Mouse (Mus musculus) cerebellum, adult 2 months (tissue): Measurements from ENCODE around the gene Tdpoz4. TPM values are rescaled to one million over a fixed set of nuclear protein-coding genes. Genes with fewer than 3 reads are reported as not detected.
"Not testable (repeated sequence)": the region's sequence is repeated elsewhere in the genome, so short reads cannot be mapped to it uniquely, and the experiment has no call there.

ENCODE experiments used
- DNase-seq, 2 experiments: peaks; one replicate each; pipeline ENCODE4 v3.0.0; 2021
- H3K27ac ChIP-seq: fragments of 200-500 bp; 2 replicates; pipeline ENCODE4 v1.5.1; 2012; ENCODE audit warnings: low read length, control low read depth, inconsistent platforms; ENCODE audit not compliant: insufficient read depth
- H3K27me3 ChIP-seq: fragments of 200-500 bp; 2 replicates; pipeline ENCODE4 v1.6.1; 2012; ENCODE audit warnings: inconsistent platforms, mild to moderate bottlenecking, low read length, moderate library complexity; ENCODE audit not compliant: control insufficient read depth, insufficient read depth
- H3K4me1 ChIP-seq: fragments of 200-500 bp; 2 replicates; pipeline ENCODE4 v1.6.1; 2011; ENCODE audit warnings: low read length; ENCODE audit not compliant: control insufficient read depth, insufficient read depth
- H3K4me3 ChIP-seq: fragments of 200-500 bp; replicated peaks from 2 replicates; pipeline ENCODE3; 2011; ENCODE audit warnings: mild to moderate bottlenecking, low read depth, low read length, control low read depth; ENCODE audit not compliant: insufficient read depth
- WGBS: fragments of 180-500 bp; shearing (Covaris S2); methylation state at CpG from one replicate; pipeline ENCODE4 v1.1.7; 2018; 5-methylcytosine and 5-hydroxymethylcytosine counted together
- polyA plus RNA-seq: library from polyadenylated mRNA; depleted of rRNA; stranded (reverse); fragments of >200 nt; gene quantifications from 2 replicates; pipeline ENCODE4 v1.2.3, GENCODE M21; 2012; rRNA removed

The Tdpoz4 gene
- polyA plus RNA-seq: not detected in 2 replicates

DNA sequence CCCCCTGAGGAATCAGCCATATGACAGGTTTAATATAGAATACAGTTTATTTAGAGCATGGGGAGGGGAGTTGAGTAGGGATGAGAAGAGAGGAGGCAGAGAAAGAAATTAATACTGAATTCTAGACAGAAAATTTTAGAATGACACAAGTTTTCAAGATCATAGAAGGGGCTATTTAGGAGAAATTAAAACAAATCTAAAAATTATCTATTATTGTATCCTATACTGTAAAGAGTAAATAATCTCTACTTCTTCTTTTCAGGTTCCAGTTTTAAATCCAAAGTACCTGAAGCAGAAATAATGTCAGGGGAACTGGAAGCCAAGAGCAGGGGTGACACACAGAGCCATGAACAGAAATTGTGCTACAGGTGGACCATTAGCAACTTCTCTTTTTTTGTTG, at the start of gene Tdpoz4:
Gene Tdpoz4, plus strand, starts transcription at position 301 of the 400 bp plus-strand sequence.
- DNase-seq, H3K27ac ChIP-seq, H3K4me3 ChIP-seq, H3K4me1 ChIP-seq, H3K27me3 ChIP-seq: not testable (repeated sequence)

DNA sequence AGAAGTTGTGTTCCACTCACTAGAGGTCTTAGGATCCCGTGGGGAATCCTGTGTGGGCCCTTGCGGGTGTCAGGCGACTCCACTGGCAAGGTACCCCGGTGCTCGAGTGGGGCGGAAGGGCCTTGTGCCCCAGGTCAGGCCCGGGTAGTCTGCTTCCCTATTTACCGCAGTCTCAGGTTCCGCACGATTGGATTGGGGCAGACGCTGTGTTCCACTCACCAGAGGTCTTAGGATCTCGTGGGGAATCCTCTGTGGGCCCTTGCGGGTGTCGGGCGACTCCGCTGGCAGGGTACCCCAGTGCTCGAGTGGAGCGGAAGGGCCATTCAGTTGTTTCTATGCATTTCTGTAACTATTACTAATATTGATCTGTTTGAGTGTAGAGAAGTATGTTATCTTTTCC, 42.2 kb upstream of the Tdpoz4 start:
- H3K4me1 ChIP-seq, H3K27me3 ChIP-seq, H3K4me3 ChIP-seq, H3K27ac ChIP-seq, DNase-seq: not testable (repeated sequence)
- WGBS: 89% methylated on average over 18 of the region's 18 CpGs

DNA sequence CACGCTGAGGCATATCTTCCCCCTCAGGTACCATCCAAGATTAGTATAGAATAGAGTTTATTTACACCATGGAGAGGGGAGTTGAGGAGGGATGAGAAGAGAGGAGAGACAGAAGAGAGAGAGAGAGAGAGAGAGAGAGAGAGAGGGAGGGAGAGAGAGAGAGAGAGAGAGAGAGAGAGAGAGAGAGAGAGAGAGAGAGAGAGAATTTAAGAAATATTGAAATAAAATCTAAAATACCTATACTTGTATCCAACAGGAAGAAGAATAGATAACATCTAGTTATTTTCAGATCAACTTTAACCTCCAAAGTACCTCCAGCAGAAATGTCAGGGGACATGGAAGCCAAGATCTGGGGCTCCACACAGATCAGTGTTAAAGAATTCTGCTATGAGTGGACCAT, 23.5 kb upstream of the Tdpoz4 start, which contains the start of gene Gm5773:
Gene Gm5773, plus strand, starts transcription at position 301 of the 400 bp plus-strand sequence.
- H3K4me3 ChIP-seq, DNase-seq, H3K27me3 ChIP-seq, H3K27ac ChIP-seq, H3K4me1 ChIP-seq: not testable (repeated sequence)
- WGBS: 72% methylated on average over 1 of the region's 1 CpGs

DNA sequence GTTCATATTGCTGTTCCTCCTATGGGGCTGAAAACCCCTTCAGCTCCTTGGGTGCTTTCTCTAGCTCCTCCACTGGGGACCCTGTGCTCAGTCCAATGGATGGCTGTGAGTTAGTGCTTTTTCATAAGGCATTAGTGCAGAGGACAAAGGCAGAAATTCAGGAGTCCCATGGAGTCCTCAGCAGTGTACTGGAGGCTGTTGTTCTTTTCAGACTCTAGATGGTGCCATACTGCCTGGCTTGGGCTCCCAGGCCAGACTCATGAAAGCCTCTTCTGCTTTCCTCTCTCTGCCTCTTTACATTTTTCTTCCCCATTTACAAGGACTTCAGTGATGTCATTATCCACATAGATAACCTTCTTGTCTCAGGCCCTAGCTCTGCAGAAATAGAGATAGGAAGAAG, 17.1 kb downstream of the Tdpoz4 start:
- DNase-seq, H3K27me3 ChIP-seq, H3K27ac ChIP-seq, H3K4me1 ChIP-seq, H3K4me3 ChIP-seq: not testable (repeated sequence)

DNA sequence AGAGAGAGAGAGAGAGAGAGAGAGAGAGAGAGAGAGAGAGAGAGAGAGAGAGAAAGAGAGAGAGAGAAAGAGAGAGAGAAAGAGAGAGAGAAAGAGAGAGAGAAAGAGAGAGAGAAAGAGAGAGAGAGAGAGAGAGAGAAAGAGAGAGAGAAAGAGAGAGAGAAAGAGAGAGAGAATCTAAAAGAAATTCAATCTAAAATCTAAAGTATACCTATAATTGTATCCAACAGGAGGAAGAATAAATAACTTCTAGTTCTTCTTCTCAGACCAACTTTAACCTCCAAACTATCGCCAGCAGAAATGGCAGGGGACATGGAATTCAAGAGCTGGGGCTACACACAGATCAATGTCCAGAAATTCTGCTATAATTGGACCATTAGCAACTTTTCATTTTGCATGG, 29.5 kb downstream of the Tdpoz4 start, which contains the start of gene Tdpoz3:
Gene Tdpoz3, plus strand, starts transcription at position 301 of the 400 bp plus-strand sequence.
- H3K27ac ChIP-seq, DNase-seq, H3K4me3 ChIP-seq, H3K4me1 ChIP-seq, H3K27me3 ChIP-seq: not testable (repeated sequence)
- WGBS: 82% methylated on average over 1 of the region's 1 CpGs

Other genes starting within 250 kb of the Tdpoz4 start
- 60.1 and 60.6 TPM in 2 replicates for gene S100a10, start 241.3 kb upstream of the Tdpoz4 start, polyA plus RNA-seq
- gene Tdpoz2, start 143.7 kb upstream of the Tdpoz4 start, polyA plus RNA-seq: not detected in 2 replicates
- gene Tdpoz1, start 120.1 kb upstream of the Tdpoz4 start, polyA plus RNA-seq: not detected in 2 replicates
- not detected in 2 replicates for gene Gm37596, start 103.3 kb upstream of the Tdpoz4 start, polyA plus RNA-seq
- not detected in 2 replicates for gene Gm5773, start 23.4 kb upstream of the Tdpoz4 start, polyA plus RNA-seq
- not detected in 2 replicates for gene Tdpoz3, start 29.6 kb downstream of the Tdpoz4 start, polyA plus RNA-seq
- gene Gm9117, start 147.1 kb downstream of the Tdpoz4 start, polyA plus RNA-seq: not detected in 2 replicates
- gene Tdpoz5, start 164.9 kb downstream of the Tdpoz4 start, polyA plus RNA-seq: not detected in 2 replicates